Mouse (Mus musculus): ENCODE measurements around the gene Gja3.

DNA sequence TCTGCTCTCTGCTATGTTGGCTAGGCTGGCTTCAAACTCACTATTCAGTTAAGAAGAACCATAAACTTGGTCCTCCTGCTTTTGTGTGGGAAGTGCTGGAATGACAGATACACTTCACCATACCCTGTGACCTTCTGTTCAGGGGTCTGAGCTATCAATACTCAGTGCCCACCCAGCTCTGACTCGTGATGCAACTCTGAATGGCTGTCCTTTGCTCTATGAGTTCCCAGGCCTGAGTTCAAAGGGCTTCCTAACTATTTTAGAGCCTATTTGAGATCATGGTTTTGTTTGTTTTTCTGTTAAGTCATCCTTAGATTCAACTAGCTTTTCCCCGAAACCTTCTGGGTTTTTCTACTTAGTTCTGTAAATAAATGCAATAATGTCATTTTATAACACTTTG, 32.1 kb upstream of the Gja3 start:
- TF ChIP-seq CTCF (IDR thresholded peaks at IDR 0.05; ENCODE audit: borderline replicate concordance, control insufficient read depth, extremely low read depth, insufficient read depth, low read length, poor library complexity) (no peak), POLR2A (IDR thresholded peaks at IDR 0.05; ENCODE audit: control insufficient read depth, extremely low read depth, insufficient read depth, low read length, poor library complexity) (no peak)

Measured in thymus, adult 2 months (tissue).